Comparison of ENCODE assay signal across 29 mouse cellular contexts in the genomic region with DNA sequence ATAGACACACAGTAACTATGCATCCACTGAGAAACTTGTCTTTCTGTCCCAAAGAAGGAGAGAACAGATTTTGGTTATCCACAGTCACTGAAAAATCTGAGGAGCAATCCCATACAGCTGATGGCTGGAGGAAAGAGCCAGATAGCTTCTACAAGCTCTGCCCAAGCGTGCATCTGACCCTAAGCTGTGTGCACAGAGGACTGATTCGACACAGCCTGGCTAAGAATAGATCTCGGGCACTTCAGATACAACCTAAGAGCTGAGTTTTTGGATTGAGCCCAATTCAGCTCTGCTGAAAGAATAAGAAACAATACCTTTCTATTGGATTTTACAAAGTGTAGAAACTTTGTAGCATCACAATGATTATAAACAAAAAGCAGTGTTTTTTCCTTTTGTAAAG.
DNase-seq lines count a peak whose midpoint lies in the region; ATAC-seq and TF ChIP-seq lines count a peak whose summit lies in the region.
"Had no signal": no experiment of that assay in that cellular context is flagged by ENCODE, and none has a peak within 500 bp of the region (broad histone marks: within the 10 kb centered on the region; RNA-seq: fewer than 3 reads in every experiment).

No protein-coding gene starts in this region.

- TF ChIP-seq POLR2A in brain, embryonic 14.5 days (IDR thresholded peaks at IDR 0.05; ENCODE audit: borderline replicate concordance, extremely low read depth, insufficient read depth, insufficient read length, poor library complexity, severe bottlenecking) = no peak
- no peak for TF ChIP-seq POLR2A in thymus, adult 2 months (IDR thresholded peaks at IDR 0.05; ENCODE audit: control insufficient read depth, extremely low read depth, insufficient read depth, low read length, poor library complexity)

- no peak overlapping the region for H3K4me2 ChIP-seq in heart, embryonic 11.5 days
- H3K4me2 ChIP-seq in heart, postnatal 0 days (ENCODE audit: low read depth, low read length) = 0 out of 2 replicates have a peak overlapping the region, but pooled peaks have one; percentile 9
- H3K4me2 ChIP-seq: forebrain, embryonic 15.5 days; hindbrain, embryonic 15.5 days; kidney, embryonic 15.5 days; limb, embryonic 13.5 days; liver, embryonic 11.5 days; lung, embryonic 15.5 days; midbrain, embryonic 15.5 days; neural tube, embryonic 15.5 days had no signal

- H3K36me3 ChIP-seq in heart, embryonic 11.5 days (ENCODE audit: control insufficient read depth, insufficient read depth, low read length) = no peaks in the 10 kb centered on the region
- no peaks in the 10 kb centered on the region for H3K36me3 ChIP-seq in heart, postnatal 0 days (replicated peaks; ENCODE audit: control insufficient read depth, insufficient read depth, low read length)
- no peaks in the 10 kb centered on the region for H3K36me3 ChIP-seq in thymus, adult 2 months (ENCODE audit: control insufficient read depth, insufficient read depth, low read length)
- H3K36me3 ChIP-seq: forebrain, embryonic 15.5 days; hindbrain, embryonic 15.5 days; kidney, embryonic 15.5 days; limb, embryonic 13.5 days; lung, embryonic 15.5 days; midbrain, embryonic 15.5 days; neural tube, embryonic 15.5 days had no signal

- peak overlapping the region; percentile 29; the same call in 1 of the 2 replicates for H3K27ac ChIP-seq in heart, embryonic 11.5 days (ENCODE audit: low read depth, low read length)
- no peak overlapping the region for H3K27ac ChIP-seq in heart, postnatal 0 days (ENCODE audit: low read depth)
- H3K27ac ChIP-seq in thymus, adult 2 months (ENCODE audit: control insufficient read depth, insufficient read depth, low read length) = no peak overlapping the region
- H3K27ac ChIP-seq: forebrain, embryonic 15.5 days; hindbrain, embryonic 15.5 days; kidney, embryonic 15.5 days; layer of hippocampus, adult 2 months; limb, embryonic 13.5 days; lung, embryonic 15.5 days; midbrain, embryonic 15.5 days; neural tube, embryonic 15.5 days had no signal

- 32% methylated on average over 3 of the region's 3 CpGs for WGBS in heart, embryonic 11.5 days (ENCODE audit: insufficient replicate concordance)
- WGBS in heart, postnatal 0 days = 17% methylated on average over 3 of the region's 3 CpGs
- 79% methylated on average over 3 of the region's 3 CpGs for WGBS in thymus, adult 2 months

- no peak for ATAC-seq in heart, embryonic 11.5 days (replicated peaks; ENCODE audit: insufficient number of reproducible peaks, low FRiP score, low TSS enrichment)
- peak; percentile 63; the same call in 1 of the 2 replicates for ATAC-seq in heart, postnatal 0 days (ENCODE audit: insufficient read depth, low read depth)
- ATAC-seq: forebrain, embryonic 15.5 days; midbrain, embryonic 15.5 days had no signal

- no peaks in the 10 kb centered on the region for H3K9me3 ChIP-seq in heart, embryonic 11.5 days (replicated peaks; ENCODE audit: control insufficient read depth, low read length)
- H3K9me3 ChIP-seq in heart, postnatal 0 days (replicated peaks; ENCODE audit: control insufficient read depth, low read length) = no peaks in the 10 kb centered on the region
- H3K9me3 ChIP-seq: forebrain, embryonic 15.5 days; hindbrain, embryonic 15.5 days; kidney, embryonic 15.5 days; limb, embryonic 13.5 days; lung, embryonic 15.5 days; megakaryocyte, embryonic 14.5 days; midbrain, embryonic 15.5 days; neural tube, embryonic 15.5 days had no signal

- H3K4me3 ChIP-seq in heart, embryonic 11.5 days (ENCODE audit: low read depth, low read length) = no peak overlapping the region
- no peak overlapping the region for H3K4me3 ChIP-seq in heart, postnatal 0 days (ENCODE audit: low read depth, low read length)
- H3K4me3 ChIP-seq in thymus, adult 2 months (ENCODE audit: control insufficient read depth, insufficient read depth, low read length) = no peak overlapping the region
- H3K4me3 ChIP-seq: forebrain, embryonic 15.5 days; hindbrain, embryonic 15.5 days; kidney, embryonic 15.5 days; layer of hippocampus, adult 2 months; limb, embryonic 13.5 days; lung, embryonic 15.5 days; megakaryocyte, embryonic 14.5 days; midbrain, embryonic 15.5 days; neural tube, embryonic 15.5 days had no signal

- no peak for TF ChIP-seq CTCF in brain, embryonic 14.5 days (IDR thresholded peaks at IDR 0.05; ENCODE audit: borderline replicate concordance, extremely low read depth, insufficient read depth, insufficient read length)
- TF ChIP-seq CTCF in heart, postnatal 0 days (IDR thresholded peaks at IDR 0.05; ENCODE audit: low read depth) = no peak
- TF ChIP-seq CTCF in thymus, adult 2 months (IDR thresholded peaks at IDR 0.05; ENCODE audit: borderline replicate concordance, control insufficient read depth, extremely low read depth, insufficient read depth, low read length, poor library complexity) = no peak

- no peak overlapping the region for H3K9ac ChIP-seq in heart, embryonic 11.5 days (ENCODE audit: low read depth, low read length)
- H3K9ac ChIP-seq in heart, postnatal 0 days (replicated peaks; ENCODE audit: low read depth, low read length) = no peak overlapping the region
- H3K9ac ChIP-seq: forebrain, embryonic 15.5 days; hindbrain, embryonic 15.5 days; kidney, embryonic 15.5 days; limb, embryonic 13.5 days; lung, embryonic 15.5 days; midbrain, embryonic 15.5 days; neural tube, embryonic 15.5 days had no signal

- H3K27me3 ChIP-seq in heart, embryonic 11.5 days (ENCODE audit: control insufficient read depth, insufficient read depth, low read length) = no peaks in the 10 kb centered on the region
- H3K27me3 ChIP-seq in heart, postnatal 0 days (ENCODE audit: control insufficient read depth, insufficient read depth, low read length) = no peaks in the 10 kb centered on the region
- H3K27me3 ChIP-seq in thymus, adult 2 months (ENCODE audit: control insufficient read depth, insufficient read depth, low read length) = no peaks in the 10 kb centered on the region
- H3K27me3 ChIP-seq: forebrain, embryonic 15.5 days; hindbrain, embryonic 15.5 days; kidney, embryonic 15.5 days; limb, embryonic 13.5 days; lung, embryonic 15.5 days; megakaryocyte, embryonic 14.5 days; midbrain, embryonic 15.5 days; neural tube, embryonic 15.5 days had no signal

- intact Hi-C loops in heart, postnatal 25 days (cut with DNase I) = no loop called here

- no peaks in the 10 kb centered on the region; the same call in 1 of the 2 replicates for H3K4me1 ChIP-seq in heart, embryonic 11.5 days (ENCODE audit: control insufficient read depth, insufficient read depth, low read length)
- peaks cover 9% of the 10 kb centered on the region; the same call in 1 of the 2 replicates for H3K4me1 ChIP-seq in heart, postnatal 0 days (ENCODE audit: control insufficient read depth, insufficient read depth)
- no peaks in the 10 kb centered on the region for H3K4me1 ChIP-seq in thymus, adult 2 months (replicated peaks; ENCODE audit: control insufficient read depth, insufficient read depth, low read length)
- H3K4me1 ChIP-seq: hindbrain, embryonic 15.5 days; kidney, embryonic 15.5 days; limb, embryonic 13.5 days; lung, embryonic 15.5 days; megakaryocyte, embryonic 14.5 days; midbrain, embryonic 15.5 days; neural tube, embryonic 15.5 days had no signal

- TF ChIP-seq EP300 in heart, postnatal 0 days (IDR thresholded peaks at IDR 0.05; ENCODE audit: low read depth) = no peak

- DNase-seq in heart, adult 11 months = peak; percentile 89
- DNase-seq in heart, postnatal 25 days (ENCODE audit: low spot score) = no peak
- peak; percentile 34 for DNase-seq in brain, embryonic 14.5 days (ENCODE audit: low read depth)
- DNase-seq in heart, postnatal 0 days (ENCODE audit: low spot score) = peak; percentile 30
- DNase-seq in lung, postnatal 36 days = no peak
- DNase-seq in frontal cortex, postnatal 14 days (ENCODE audit: low spot score in 2 of 2) = no peak
- no peak for DNase-seq in thymus, adult 2 months
- DNase-seq: adrenal gland, postnatal 14 days; cerebellum, adult 2 months; cerebellum, postnatal 25 days; kidney, adult 18-20 months; kidney, postnatal 25 days; lung, postnatal 4 days; retina, postnatal 1 day; right cerebral cortex, postnatal 25 days; spleen, adult 18-20 months; thymus, adult 18-20 months; thymus, postnatal 36 days had no signal

Comparison
In these comparisons a context has a peak if more than half of its experiments do, and no peak if none do; other contexts are left out.
1. DNase-seq: peak in heart, adult 11 months (single experiment), brain, embryonic 14.5 days (single experiment) and heart, postnatal 0 days (single experiment); none in heart, postnatal 25 days (single experiment), lung, postnatal 36 days (single experiment), frontal cortex, postnatal 14 days (0 of 2) and thymus, adult 2 months (single experiment).